Mouse (Mus musculus): ENCODE data around the gene Samd5. TPM values are rescaled to one million over a fixed set of nuclear protein-coding genes. Genes with fewer than 3 reads are reported as not detected.

The Samd5 gene
- polyA plus RNA-seq, 1 experiment from 2014 or later = 2.7 TPM

Other genes with a start within 250 kb of the Samd5 start
- gene Stxbp5, start 225.9 kb upstream of the Samd5 start, polyA plus RNA-seq (2015; fragmentation: Nextera tagmentation; extraction: Ambion mirVana) = 2.7 and 4.5 TPM in 2 replicates

Data from heart, embryonic 15.5 days (tissue).